Mouse (Mus musculus) ES-E14 (cell line): ENCODE results near the gene St6galnac6.

Experiments used
- CHD2 ChIP-seq: IDR thresholded peaks from 2 replicates; pipeline ENCODE4 v1.6.1; 2014; ENCODE audit warnings: mild to moderate bottlenecking, low read depth, low read length, inconsistent platforms
- HCFC1 ChIP-seq: IDR thresholded peaks from 2 replicates; pipeline ENCODE4 v1.6.1; 2012; ENCODE audit warnings: low read length, inconsistent platforms, borderline replicate concordance; ENCODE audit not compliant: insufficient read depth
- ZNF384 ChIP-seq: IDR thresholded peaks from 2 replicates; pipeline ENCODE4 v1.6.1; 2012; ENCODE audit warnings: low read depth, low read length, inconsistent platforms

DNA sequence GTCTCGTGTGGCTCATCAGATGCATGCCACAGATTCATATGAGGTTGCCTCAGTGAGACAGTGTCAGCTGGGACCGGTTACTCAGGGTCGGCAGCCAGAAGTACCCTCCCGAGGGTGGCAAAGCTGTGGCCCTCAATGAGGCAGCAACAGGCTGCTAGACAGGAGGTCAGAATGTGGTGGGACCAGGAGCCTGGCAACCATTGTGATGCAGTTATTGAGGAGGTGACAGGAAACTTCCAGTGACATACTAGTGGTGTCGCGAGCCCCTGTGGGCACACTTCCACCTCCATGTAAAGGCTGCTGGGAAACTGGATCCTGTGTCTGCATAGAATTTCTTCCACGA lies 22.0 kb downstream of the St6galnac6 start, which contains the start of gene Ak1:
- TF ChIP-seq CHD2 (no peak), HCFC1 (no peak), ZNF384 (no peak)
